Mouse (Mus musculus): Measurements from ENCODE around the gene Acox2.

Acox2 gene

DNA sequence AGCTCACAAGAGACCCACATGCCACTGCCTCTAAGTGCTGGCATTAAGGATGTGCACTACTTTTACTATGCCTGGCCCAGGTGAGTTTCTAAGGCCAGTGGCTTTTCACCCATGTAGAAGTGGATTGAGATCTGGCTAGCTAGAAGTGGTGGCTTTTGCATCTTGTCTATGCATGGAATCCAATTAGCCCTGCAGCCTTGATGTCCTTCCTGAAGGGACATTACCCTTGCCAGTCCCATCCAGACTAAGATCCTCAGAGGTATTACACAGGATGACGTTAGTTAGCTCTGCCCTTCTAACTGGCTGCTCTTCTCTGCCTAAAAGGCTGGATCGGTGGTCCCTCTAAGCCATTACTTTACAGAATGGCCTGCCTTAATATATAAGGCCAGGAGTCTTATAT, 46.2 kb downstream of the Acox2 start:
- no peak for DNase-seq

DNA sequence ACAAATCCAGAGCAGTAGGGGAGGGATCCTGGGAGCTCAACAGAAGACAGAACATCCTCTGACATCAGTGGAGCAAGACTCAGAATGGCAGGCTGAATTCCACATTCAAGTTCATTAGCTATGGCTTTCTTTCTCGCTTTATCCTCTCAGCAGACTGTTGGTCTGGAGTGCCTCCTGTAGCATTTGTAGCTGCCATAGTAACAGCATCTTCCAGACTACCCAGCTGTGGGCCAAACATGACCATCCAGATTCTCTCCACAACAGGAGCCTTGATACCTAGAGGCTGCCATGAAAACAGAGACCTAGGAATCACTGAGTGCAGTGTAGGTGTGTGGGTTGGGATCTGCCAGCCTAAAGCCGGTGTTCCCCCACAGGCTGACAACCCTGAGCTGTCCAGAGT, 49.3 kb downstream of the Acox2 start:
- no peak for DNase-seq

DNA sequence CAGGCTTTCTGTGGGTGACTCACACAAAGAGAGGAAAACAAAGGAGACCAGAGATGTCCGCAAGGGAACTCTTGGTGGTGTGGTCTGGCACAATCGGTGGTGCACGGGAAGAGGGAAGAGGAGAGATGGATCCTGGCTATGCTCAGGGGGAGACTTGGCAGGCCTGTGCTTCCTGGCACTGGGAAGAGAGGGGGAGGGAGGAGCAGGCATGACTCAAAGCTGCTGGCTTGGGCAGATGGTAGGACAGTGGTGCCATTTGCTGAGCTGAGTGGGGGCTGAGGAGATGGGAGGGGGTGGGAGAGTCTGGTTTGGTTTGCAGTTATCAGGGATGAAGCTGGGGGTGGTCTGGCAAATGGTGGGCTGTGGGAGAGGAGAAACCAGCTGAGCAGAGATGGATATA, 50.3 kb downstream of the Acox2 start:
- DNase-seq: no peak

DNA sequence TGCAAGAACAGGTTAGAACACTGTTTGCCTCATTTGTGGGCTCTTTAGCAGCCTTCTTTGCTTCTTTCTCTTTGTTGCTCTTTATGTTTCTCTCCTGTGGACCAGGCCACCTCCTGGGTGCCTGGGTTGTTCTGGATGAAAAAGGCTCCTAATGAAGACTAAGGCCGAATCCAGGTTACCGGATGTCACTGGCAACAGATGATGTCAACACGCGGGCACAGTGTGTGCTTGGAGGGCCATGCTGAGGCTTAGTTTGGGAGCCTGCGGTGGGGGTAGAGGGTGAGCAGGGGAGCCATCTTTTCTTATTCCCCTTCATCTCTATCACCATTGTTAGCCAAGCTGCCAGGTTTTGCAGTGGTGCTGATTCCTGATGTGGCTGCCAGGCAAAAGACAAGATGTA, 51.6 kb downstream of the Acox2 start:
- no peak for DNase-seq

DNA sequence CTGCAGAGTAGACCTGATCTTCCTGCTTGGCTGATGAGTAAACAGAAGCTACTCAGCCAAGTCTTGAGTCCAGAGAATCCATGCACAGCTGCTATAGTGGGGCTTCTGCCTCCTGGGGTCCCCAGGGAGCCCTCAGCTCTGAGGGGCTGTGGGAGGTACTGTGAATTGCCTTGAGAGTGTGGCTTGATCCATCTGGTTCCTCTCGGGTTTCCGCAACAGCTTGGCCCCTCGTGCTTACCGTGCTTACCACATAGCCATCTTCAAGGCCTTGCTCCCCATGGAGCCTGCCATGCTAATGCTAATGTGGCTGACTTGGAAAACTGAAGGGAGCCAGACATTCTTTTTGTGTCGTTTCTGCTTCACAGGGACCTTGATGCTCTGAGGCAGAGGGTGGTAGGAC, 52.0 kb downstream of the Acox2 start:
- no peak for DNase-seq

DNA sequence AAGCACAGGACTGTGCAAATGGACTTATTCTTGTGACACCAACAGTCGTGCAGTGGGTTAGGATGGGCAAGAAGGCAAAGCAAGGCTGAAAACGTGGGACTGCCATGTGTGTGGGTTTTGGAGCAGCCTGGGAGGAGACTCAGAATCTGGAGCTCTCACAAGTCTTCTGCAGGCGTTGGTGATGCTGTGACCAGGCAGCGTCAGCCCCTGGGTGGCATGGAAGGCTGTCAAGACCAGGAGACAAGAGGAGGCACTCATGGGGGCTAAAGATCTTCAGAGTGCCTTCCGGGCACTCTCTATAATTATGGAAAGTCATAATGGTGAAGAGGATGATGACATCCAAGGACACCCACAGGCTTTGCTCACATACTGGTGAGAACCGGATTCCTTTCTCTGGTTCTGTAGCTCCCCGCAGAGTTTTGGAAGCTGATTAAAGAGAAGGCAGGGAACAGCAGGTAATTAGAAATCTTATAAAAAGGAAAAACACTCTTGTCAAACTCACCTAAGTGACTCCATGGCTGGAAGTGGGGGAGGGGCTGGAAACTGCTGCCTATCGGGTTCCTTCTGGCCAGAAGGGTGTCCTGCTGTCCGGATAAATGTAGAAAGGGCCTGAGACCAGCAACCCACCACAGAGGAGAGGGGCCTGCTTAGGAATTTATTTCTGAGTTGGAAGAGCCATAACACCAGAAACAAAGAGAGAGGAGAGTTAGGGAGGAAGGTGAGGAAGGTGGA, 52.8 kb downstream of the Acox2 start:
- no peak for DNase-seq

DNA sequence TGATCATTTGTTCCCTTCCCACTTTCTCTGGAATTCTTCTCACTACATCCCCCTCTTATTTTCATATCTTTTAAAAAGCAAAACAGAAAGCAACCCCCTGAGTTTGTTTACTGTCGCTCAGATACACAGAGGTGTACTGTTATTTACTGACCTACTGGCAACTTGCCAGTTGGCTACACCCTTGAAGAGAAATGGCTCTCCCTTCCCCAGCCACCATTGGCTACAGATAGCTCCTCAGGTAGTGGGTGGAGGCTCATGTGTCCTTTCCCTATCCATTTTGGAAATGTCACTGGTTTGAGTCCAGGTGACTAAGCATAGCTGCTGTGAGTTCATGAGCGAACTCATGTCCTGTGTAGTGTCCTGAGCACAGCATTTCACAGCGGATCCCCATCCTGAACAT, 57.4 kb downstream of the Acox2 start:
- DNase-seq: no peak

DNA sequence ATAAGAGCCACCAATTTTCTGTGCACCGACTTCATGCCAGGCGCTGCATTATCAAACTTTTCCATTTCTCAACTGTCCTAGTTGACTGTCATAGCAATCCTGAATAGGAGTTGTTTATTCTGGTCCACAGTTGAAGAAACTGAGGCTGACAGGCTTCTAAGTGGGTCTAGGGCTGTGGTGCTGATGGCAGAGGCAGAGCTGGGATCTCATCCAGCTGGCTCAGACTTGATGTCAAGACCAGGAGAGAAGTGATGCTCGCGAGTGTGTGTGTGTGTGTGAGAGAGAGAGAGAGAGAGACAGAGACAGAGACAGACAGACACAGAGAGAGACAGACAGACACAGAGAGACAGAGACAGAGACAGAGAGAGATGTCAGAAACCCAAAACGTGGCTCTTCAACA, 58.4 kb downstream of the Acox2 start:
- DNase-seq: no peak

DNA sequence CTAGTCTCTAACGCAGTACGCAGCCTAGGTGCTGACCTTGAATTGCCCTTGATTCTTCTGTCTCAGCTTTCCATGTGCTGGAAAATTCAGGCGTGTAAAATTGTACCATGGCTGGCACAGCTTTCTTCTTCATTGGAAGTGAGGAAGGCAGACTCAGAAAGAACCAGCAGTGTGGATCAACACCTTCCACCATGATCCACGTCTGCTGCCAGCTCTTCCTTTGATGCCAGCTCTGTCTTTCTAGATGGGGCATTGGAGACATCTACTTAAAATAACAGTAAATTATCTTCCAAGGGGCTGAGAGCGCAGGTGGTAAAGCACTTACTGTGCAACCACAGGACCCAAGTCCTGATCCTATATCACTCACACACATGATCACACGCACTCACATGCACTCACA, 66.4 kb downstream of the Acox2 start:
- no peak for DNase-seq

DNA sequence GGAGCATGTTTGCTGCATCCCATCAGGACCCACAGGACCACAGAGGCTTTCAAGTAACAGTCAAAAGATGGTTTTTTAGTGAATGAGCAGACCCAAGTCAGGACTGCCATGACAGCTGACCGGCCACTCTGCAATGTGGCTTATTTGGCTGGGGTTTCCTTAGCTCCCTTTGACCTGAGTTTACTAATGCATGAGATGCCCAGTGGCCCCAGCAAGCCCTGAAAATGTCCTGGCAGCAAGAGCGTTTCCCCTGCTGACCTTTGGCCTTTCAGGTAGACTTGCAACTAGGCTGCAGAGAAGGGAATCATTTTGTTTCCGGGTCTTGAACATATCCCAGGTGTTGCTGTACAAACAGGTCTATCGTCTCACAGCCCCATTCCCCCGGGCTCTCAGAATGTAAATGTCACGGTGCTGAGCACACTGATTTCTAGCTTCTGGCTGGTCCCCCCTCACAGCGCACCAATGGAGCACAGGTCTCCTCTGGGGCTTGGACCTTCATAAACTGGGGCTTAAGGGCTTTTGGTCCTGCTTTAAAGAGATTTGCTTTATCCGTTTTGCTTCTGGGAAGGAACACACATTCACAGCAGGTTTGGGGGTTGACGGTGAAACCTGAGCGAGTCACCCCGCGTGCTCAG, 67.7 kb downstream of the Acox2 start:
- no peak for DNase-seq

DNA sequence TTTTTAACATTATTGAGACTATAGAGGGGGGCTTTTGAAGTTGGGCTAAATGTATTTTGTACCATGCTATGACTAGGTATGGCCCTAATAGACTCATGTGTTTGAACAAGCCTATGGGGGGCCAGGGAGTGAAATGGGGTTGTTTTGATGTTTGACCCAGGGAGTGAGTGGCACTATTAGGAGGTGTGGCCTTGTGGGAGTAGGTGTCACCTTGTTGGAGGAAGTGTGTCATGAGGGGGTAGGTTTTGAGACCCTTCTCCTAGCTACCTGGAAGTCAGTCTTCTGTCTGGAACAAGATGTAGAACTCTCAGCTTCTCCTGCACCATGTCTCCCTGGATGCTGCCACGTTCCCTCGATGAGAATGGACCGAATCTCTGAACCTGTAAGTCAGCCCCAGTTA, 68.6 kb downstream of the Acox2 start:
- DNase-seq: no peak

DNA sequence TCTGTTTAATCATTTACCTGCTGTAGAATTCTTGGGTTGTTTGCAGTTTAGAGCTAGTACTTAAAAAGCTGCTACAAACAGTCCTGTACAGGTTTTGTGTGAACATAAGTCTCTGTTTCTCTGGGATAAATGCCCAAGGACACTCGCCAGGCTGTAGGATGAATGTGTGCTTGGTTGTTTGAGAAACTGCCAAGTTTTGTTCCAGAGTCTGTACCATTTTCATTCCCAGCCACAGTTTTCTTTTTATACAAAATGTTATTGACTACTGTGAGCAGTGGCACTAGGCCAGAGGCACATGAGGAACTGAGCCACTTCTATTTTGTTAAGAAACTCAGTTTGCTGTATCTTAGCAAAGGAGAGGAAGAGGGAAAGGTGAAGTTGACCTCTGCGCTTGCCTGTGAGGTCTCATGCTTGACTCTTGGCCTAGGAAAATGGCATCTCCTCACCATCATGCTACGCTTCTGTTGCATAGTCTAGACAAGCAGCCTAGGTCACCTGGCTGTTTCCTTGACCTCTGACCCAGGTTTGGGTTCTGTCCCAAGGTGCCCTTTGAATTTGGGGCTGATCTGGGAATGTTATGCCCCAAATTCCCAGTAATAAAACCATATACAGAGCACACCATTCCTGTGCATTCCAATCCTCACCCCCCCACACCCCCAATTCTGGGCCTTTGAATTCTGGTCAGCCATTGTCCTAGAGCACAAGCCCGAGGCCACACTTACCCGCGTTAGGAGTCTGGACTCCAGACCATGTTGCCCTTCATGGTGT, 72.7 kb downstream of the Acox2 start:
- peak in 1 of 2 experiments; percentile 7 for DNase-seq

DNA sequence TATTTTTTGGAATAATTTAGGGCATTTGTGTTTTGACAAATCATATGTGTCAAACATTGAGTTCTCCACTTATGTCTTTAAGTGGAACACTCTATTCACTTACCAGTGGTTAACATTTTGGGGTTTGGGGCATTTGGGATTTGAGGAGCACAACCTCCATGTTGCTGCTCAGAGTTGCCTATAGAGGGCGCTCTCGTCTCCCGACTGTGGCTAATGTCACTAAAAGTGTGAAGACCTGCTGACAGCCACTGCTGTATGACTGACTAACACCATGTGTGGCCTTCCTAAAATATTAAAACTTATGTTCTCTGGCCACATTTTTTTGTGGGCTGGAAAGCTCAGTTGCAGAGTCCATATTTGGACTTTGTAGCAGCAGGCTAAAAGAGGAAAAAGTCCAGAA, 75.8 kb downstream of the Acox2 start:
- DNase-seq: no peak

DNA sequence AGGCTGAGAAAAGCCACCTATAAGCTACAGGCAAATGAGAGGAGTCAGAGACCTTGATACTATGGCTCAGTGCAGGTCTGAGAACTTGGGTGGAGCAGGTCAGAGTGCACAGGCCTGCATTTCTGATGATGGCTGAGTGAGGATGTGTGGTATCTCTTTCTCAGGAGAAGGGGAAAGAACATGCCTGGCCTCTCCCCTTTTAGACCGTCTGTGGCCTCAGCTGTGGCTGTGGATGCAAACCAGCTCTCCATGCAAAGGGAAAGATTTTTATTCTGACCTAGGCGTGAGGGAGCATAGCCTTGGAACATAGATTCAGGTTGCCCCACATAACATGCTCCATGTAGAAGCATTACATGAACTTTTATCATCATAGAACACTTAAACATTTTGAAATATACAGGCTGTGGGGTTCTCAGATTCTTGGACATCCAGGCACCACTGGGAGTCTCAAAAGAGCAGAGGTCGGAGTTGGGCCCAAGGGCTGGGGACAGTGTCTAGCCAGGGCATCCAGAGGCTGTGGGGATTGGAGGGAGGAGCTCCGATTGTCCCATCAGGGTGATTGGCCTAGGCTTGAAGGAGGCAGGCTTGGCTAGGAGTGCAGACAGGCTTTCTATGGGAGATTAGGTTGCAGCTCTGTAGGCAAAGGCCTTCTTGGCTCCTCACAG, 78.7 kb downstream of the Acox2 start:
- no peak for DNase-seq

DNA sequence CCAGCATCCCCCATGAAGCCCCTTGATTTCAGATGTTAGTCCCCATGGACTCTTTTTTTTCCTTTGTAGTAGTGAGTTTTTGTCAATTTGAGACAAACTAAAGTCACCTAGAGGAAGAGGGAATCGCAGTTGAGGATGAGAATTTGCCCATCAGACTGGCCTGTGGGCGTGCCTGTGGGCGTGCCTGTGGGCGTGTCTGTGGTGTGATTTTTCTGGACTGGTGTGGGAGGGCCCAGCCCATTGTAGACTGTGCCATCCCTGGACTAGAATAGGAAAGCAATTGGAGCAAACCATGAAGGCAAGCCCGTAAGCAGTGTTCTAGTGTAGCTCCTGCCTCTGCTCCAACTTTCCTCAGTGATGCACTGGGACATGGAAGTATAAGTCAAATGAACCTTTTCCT, 82.9 kb downstream of the Acox2 start:
- no peak for DNase-seq

Data from lung, adult 18-20 months (tissue).